Mouse (Mus musculus) heart, postnatal 0 days (tissue): ENCODE data around the gene Igfbp4.

ENCODE experiments used
- CTCF ChIP-seq: IDR thresholded peaks from 2 replicates; pipeline ENCODE4 v1.5.1; 2016; ENCODE audit warnings: antibody characterized with exemption, control low read depth, low read depth
- EP300 ChIP-seq: IDR thresholded peaks from 2 replicates; pipeline ENCODE4 v1.6.1; 2016; ENCODE audit warnings: antibody characterized with exemption, low read depth

- TF ChIP-seq CTCF (no peak), EP300 (no peak)
Observed at GRCm38 (mm10) chr11:99100215-99100614, 59.2 kb downstream of the Igfbp4 start.
